Mouse (Mus musculus) embryonic fibroblast, embryonic 13.5 days (primary cell): ENCODE data around the gene Chga. TPM values are rescaled to one million over a fixed set of nuclear protein-coding genes. Genes with fewer than 3 reads are reported as not detected.

Experiments used
- H3K27ac ChIP-seq: 2 replicates; pipeline ENCODE4 v1.5.1; 2012; ENCODE audit warnings: low read length, control low read depth, inconsistent platforms; ENCODE audit not compliant: insufficient read depth
- H3K4me1 ChIP-seq: 2 replicates; pipeline ENCODE4 v1.6.1; 2011; ENCODE audit warnings: low read length; ENCODE audit not compliant: control insufficient read depth, insufficient read depth
- H3K4me3 ChIP-seq: 2 replicates; pipeline ENCODE4 v1.5.1; 2011; ENCODE audit warnings: mild to moderate bottlenecking, control low read depth, low read length; ENCODE audit not compliant: insufficient read depth
- CTCF ChIP-seq: IDR thresholded peaks from 2 replicates; pipeline ENCODE4 v1.5.1; 2011; ENCODE audit warnings: mild to moderate bottlenecking, control low read depth, low read length, moderate library complexity, borderline replicate concordance; ENCODE audit not compliant: insufficient read depth
- POLR2A ChIP-seq: IDR thresholded peaks from 2 replicates; pipeline ENCODE4 v1.6.1; 2011; ENCODE audit warnings: low read depth, mild to moderate bottlenecking, control low read depth, low read length, moderate library complexity
- polyA plus RNA-seq: library from polyadenylated mRNA; stranded (reverse); fragments of >200 nt; gene quantifications from 2 replicates; pipeline ENCODE4 v1.2.4, GENCODE M21; 2011; ENCODE audit warnings: low read depth; ENCODE audit not compliant: missing spikeins, insufficient read length

Chga gene
- polyA plus RNA-seq, 1 experiment = not detected

- TF ChIP-seq CTCF = no peak
- TF ChIP-seq POLR2A = no peak
- H3K4me3 ChIP-seq = no peak overlapping the region
- H3K27ac ChIP-seq = no peak overlapping the region
- H3K4me1 ChIP-seq = no peaks in the 10 kb centered on the region
Measured at GRCm38 (mm10) chr12:102610927-102611326, 56.2 kb downstream of the Chga start.

GRCm38 (mm10) chr12:102612431-102612830, 57.7 kb downstream of the Chga start:
- no peak for TF ChIP-seq CTCF
- no peak for TF ChIP-seq POLR2A
- Histone ChIP-seq H3K4me1 (no peaks in the 10 kb centered on the region), H3K4me3 (no peak overlapping the region)

DNA sequence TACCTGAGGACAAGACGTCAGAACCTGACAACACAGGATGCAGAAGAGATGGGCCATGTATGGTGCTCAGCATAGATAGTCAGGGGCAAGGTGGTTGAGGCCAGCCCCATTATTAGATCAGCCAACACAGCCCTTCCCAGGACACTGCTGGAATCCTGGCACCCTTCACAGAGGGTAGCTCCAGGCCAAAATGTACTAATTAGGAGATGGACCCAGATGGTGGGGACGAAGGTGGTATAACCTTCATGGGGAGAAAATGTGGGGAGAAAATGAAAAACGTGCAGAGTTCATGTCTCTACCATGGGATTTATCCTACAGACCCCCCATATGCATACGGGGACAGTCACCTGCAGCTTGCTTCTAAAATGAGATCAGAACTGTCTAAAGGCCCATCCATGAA, 58.6 kb downstream of the Chga start:
- no peak for TF ChIP-seq POLR2A
- TF ChIP-seq CTCF = no peak
- no peak overlapping the region for H3K27ac ChIP-seq
- H3K4me3 ChIP-seq = no peak overlapping the region
- no peaks in the 10 kb centered on the region for H3K4me1 ChIP-seq

More at GRCm38 (mm10) chr12:102612431-102612830, 57.7 kb downstream of the Chga start:
- H3K27ac ChIP-seq = no peak overlapping the region

Other genes starting within 250 kb of the Chga start
- 71.1 and 73.8 TPM in 2 replicates for gene Lgmn, start 115.2 kb upstream of the Chga start, polyA plus RNA-seq
- 39.6 and 40.6 TPM in 2 replicates for gene Golga5, start 85.8 kb upstream of the Chga start, polyA plus RNA-seq
- gene Itpk1, start 150.0 kb downstream of the Chga start, polyA plus RNA-seq = 2.7 and 5.0 TPM in 2 replicates
- 2.7 and 3.3 TPM in 2 replicates for gene Moap1, start 188.7 kb downstream of the Chga start, polyA plus RNA-seq
- 4.8 and 5.0 TPM in 2 replicates for gene Tmem251, start 188.8 kb downstream of the Chga start, polyA plus RNA-seq
- gene Gm28051, start 202.8 kb downstream of the Chga start, polyA plus RNA-seq = not detected in 2 replicates
- 5.4 and 7.0 TPM in 2 replicates for gene Gon7, start 202.8 kb downstream of the Chga start, polyA plus RNA-seq
- 28.8 and 35.5 TPM in 2 replicates for gene Ubr7, start 203.0 kb downstream of the Chga start, polyA plus RNA-seq
- gene Gm20604, start 203.7 kb downstream of the Chga start, polyA plus RNA-seq = 10.3 and 15.9 TPM in 2 replicates